Mouse (Mus musculus): ENCODE data around the gene Calr4. TPM values are rescaled to one million over a fixed set of nuclear protein-coding genes. Genes with fewer than 3 reads are reported as not detected.

Calr4 gene
- total and polyA plus RNA-seq, 3 experiments, result not detected

DNA sequence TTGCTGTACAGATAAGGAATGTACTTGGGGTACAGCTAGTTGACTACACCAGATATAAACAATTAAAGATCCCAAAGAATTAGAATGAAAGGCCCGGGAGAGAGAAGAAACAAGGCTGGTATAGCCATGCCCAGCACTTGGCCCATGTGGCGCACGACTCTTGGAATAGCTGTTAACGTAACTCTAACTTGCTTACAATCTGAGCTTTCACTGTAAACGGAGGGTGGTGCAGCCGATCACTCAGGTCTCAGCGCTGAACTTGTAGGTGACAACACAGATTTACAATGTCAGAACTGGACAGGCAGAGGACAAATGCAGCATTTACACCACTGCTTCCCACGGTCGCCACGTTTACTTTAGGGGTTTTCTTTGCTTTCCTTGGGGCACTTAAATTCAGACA is 42.7 kb upstream of the Calr4 start:
- no peaks in the 10 kb centered on the region for H3K4me1 ChIP-seq (ENCODE audit: control insufficient read depth in 1 of 2, insufficient read depth in 2 of 2)
- no peak overlapping the region for H3K4me2 ChIP-seq (ENCODE audit: insufficient read depth, low read depth, poor library complexity, severe bottlenecking)
- no peak overlapping the region for H3K9ac ChIP-seq (ENCODE audit: insufficient read depth, low read depth)
- no peaks in the 10 kb centered on the region for H3K79me2 ChIP-seq (replicated peaks; ENCODE audit: control insufficient read depth, extremely low read depth, insufficient read depth, poor library complexity, severe bottlenecking)
- TF ChIP-seq USF2 (conservative IDR thresholded peaks at IDR 0.05; ENCODE audit: low read depth, low read length), result no peak
- no peak for TF ChIP-seq RCOR1 (conservative IDR thresholded peaks at IDR 0.05; ENCODE audit: low read depth, low read length)
- TF ChIP-seq POLR2A (IDR thresholded peaks at IDR 0.05; ENCODE audit: low read depth, low read length), result no peak
- TF ChIP-seq SMC3 (IDR thresholded peaks at IDR 0.05; ENCODE audit: low read depth, low read length), result no peak
- no peak for TF ChIP-seq BHLHE40 (IDR thresholded peaks at IDR 0.05; ENCODE audit: low read depth, low read length)
- TF ChIP-seq HCFC1 (IDR thresholded peaks at IDR 0.05; ENCODE audit: low read depth, low read length), result no peak
- no peak for TF ChIP-seq POLR2AphosphoS2 (IDR thresholded peaks at IDR 0.05; ENCODE audit: low read depth, low read length)
- TF ChIP-seq UBTF (IDR thresholded peaks at IDR 0.05; ENCODE audit: low read depth, low read length), result no peak
- no peak for TF ChIP-seq ELF1 (IDR thresholded peaks at IDR 0.05; ENCODE audit: low read depth, low read length)
- no peak for TF ChIP-seq MEF2A (IDR thresholded peaks at IDR 0.05; ENCODE audit: borderline replicate concordance, low read depth, low read length)
- no peak for TF ChIP-seq KAT2A (IDR thresholded peaks at IDR 0.05; ENCODE audit: insufficient replicate concordance, low read length)
- TF ChIP-seq ZMIZ1 (IDR thresholded peaks at IDR 0.05; ENCODE audit: low read depth, low read length), result no peak
- no peak for TF ChIP-seq PAX5 (IDR thresholded peaks at IDR 0.05; ENCODE audit: low read length)
- no peak for TF ChIP-seq RAD21 (IDR thresholded peaks at IDR 0.05; ENCODE audit: low read depth, low read length)
- no peak for TF ChIP-seq MXI1 (IDR thresholded peaks at IDR 0.05; ENCODE audit: low read depth, low read length)
- in situ Hi-C loops (cut with MboI; ENCODE audit: low pct_ligation_motif_present, low pct_unique_long_range_greater_than_20kb, low sequenced_read_pairs), result no loop called here
- H3K4me3 ChIP-seq (replicated peaks in 1 of 3; ENCODE audit: low read depth in 2 of 3, low read length in 2 of 3, poor library complexity in 1 of 3), result no peak overlapping the region
- no peaks in the 10 kb centered on the region for H3K27me3 ChIP-seq (replicated peaks)
- H3K27ac ChIP-seq (ENCODE audit: insufficient read depth, low read depth), result no peak overlapping the region
- dilution Hi-C loops (cut with MboI; ENCODE audit: extremely low pct_ligation_motif_present, extremely low pct_unique_long_range_greater_than_20kb, low sequenced_read_pairs), result no loop called here
- DNase-seq (ENCODE audit: extremely low read depth), result no peak
- H3K9me3 ChIP-seq (replicated peaks; ENCODE audit: low read length), result no peaks in the 10 kb centered on the region
- no peaks in the 10 kb centered on the region for H3K36me3 ChIP-seq (replicated peaks in 1 of 2; ENCODE audit: control insufficient read depth in 1 of 2, insufficient read depth in 1 of 2, low read length in 1 of 2)

DNA sequence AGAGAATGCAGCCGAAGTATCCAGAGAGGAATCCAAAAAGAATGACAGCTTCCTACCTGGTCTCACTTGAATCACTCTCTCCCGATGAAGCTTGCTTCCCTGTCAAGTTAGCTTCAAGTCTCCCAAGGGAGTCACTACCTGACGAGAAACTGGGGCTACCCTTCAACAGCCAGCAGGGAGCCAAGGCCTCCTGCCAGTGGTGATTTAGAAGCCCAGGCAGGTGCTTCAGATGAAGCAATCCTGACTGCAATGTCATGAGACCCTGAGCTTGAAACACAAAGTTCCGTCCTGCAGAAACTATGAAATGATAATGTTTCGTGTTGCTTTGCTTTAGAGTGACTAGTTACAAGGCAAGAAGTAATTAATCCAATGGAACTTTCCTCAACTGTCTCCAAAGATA is 40.4 kb upstream of the Calr4 start:
- in situ Hi-C loops (cut with MboI; ENCODE audit: low pct_ligation_motif_present, low pct_unique_long_range_greater_than_20kb, low sequenced_read_pairs), result no loop called here
- Histone ChIP-seq H3K36me3 (replicated peaks in 1 of 2; ENCODE audit: control insufficient read depth in 1 of 2, insufficient read depth in 1 of 2, low read length in 1 of 2) (no peaks in the 10 kb centered on the region), H3K9me3 (replicated peaks; ENCODE audit: low read length) (no peaks in the 10 kb centered on the region), H3K27me3 (replicated peaks) (no peaks in the 10 kb centered on the region), H3K9ac (ENCODE audit: insufficient read depth, low read depth) (no peak overlapping the region), H3K4me3 (replicated peaks in 1 of 3; ENCODE audit: low read depth in 2 of 3, low read length in 2 of 3, poor library complexity in 1 of 3) (no peak overlapping the region), H3K4me1 (ENCODE audit: control insufficient read depth in 1 of 2, insufficient read depth in 2 of 2) (no peaks in the 10 kb centered on the region), H3K27ac (ENCODE audit: insufficient read depth, low read depth) (no peak overlapping the region), H3K4me2 (ENCODE audit: insufficient read depth, low read depth, poor library complexity, severe bottlenecking) (no peak overlapping the region), H3K79me2 (replicated peaks; ENCODE audit: control insufficient read depth, extremely low read depth, insufficient read depth, poor library complexity, severe bottlenecking) (no peaks in the 10 kb centered on the region)
- dilution Hi-C loops (cut with MboI; ENCODE audit: extremely low pct_ligation_motif_present, extremely low pct_unique_long_range_greater_than_20kb, low sequenced_read_pairs), result no loop called here
- TF ChIP-seq EP300 (IDR thresholded peaks at IDR 0.05; ENCODE audit: low read length), result no peak
- no peak for DNase-seq (ENCODE audit: extremely low read depth)
